Mouse (Mus musculus): ENCODE results near the gene H1foo.

GRCm38 (mm10) chr6:115961743-115962142 lies 17.0 kb downstream of the H1foo start:
- no peak for TF ChIP-seq CTCF (IDR thresholded peaks at IDR 0.05; ENCODE audit: borderline replicate concordance, extremely low read depth, insufficient read depth, insufficient read length)
- TF ChIP-seq POLR2A (IDR thresholded peaks at IDR 0.05; ENCODE audit: borderline replicate concordance, extremely low read depth, insufficient read depth, insufficient read length, poor library complexity, severe bottlenecking): no peak
